Mouse (Mus musculus): ENCODE data around the gene Plxnd1. TPM values are rescaled to one million over a fixed set of nuclear protein-coding genes. Genes with fewer than 3 reads are reported as not detected.
A peak's percentile ranks its signal among the peaks of the same experiment; 100 is the strongest.

Plxnd1 gene
- polyA plus RNA-seq, 1 experiment: 66.1 TPM

DNA sequence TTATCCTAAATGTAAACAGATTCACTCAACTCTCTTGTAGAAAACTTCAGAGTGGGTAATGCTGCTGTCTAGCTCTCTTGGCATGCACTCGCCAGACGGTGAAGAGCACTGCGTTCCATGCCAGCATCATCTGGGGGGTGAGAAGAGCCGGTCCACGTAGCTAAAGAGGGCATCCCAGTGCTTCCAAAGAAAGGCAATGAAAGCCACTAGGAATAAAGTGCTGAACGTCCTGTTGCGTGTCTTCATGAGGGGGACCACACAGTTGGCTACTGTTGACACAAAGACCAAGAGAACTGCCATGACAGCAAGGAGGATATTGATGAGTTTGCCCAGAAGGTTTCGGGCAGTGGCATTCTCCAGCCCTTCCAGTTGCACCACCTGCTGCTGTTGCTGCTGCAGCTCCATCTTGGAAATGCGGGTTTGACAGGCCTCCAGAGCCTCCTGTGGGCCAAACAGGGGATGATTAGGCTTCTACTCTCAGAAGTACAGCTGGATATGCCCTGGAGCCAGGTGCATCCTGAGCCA, 27.2 kb upstream of the Plxnd1 start:
- TF ChIP-seq POLR2A (IDR thresholded peaks at IDR 0.05; ENCODE audit: low read depth, low read length) (no peak), CTCF (IDR thresholded peaks at IDR 0.05; ENCODE audit: extremely low read depth, insufficient read depth, insufficient read length, insufficient replicate concordance) (no peak)
- H3K4me1 ChIP-seq (ENCODE audit: control insufficient read depth, insufficient read depth, insufficient read length): no peaks in the 10 kb centered on the region
- 86% methylated on average over 9 of the region's 9 CpGs for WGBS
- no peaks in the 10 kb centered on the region for H3K27me3 ChIP-seq (ENCODE audit: control insufficient read depth, insufficient read depth, low read length)
- peaks cover 15% of the 10 kb centered on the region for H3K36me3 ChIP-seq (ENCODE audit: control insufficient read depth, insufficient read depth, low read length)
- no peak overlapping the region for H3K27ac ChIP-seq (ENCODE audit: insufficient read depth, low read length)
- DNase-seq (ENCODE audit: low read depth in 1 of 2, low spot score in 2 of 2): no peak
- no peak overlapping the region for H3K4me3 ChIP-seq (ENCODE audit: extremely low read depth, insufficient read depth, insufficient read length)

DNA sequence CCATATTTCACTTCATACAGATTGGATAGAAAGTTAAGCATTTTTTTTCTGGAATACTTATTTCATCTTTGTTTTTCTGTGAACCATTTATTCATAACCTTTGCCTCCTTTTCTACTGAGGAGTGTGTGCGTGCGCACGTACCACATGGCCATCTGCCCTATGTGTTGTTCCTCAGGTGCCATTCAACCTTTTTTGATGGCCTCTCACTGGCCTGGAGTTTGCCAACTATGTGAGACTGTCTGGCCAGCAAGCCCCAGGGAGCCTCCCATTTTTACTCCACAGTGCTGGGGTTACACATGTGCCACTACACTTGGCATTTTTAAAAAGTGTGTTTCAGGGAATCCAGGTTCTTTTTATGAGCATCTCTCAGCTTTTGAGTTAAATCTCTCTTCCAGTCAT, 21.1 kb upstream of the Plxnd1 start:
- Histone ChIP-seq H3K36me3 (ENCODE audit: control insufficient read depth, insufficient read depth, low read length) (peaks cover 2% of the 10 kb centered on the region; the same call in 1 of the 2 replicates), H3K4me3 (ENCODE audit: extremely low read depth, insufficient read depth, insufficient read length) (no peak overlapping the region), H3K27me3 (ENCODE audit: control insufficient read depth, insufficient read depth, low read length) (no peaks in the 10 kb centered on the region), H3K4me1 (ENCODE audit: control insufficient read depth, insufficient read depth, insufficient read length) (no peaks in the 10 kb centered on the region; the same call in 1 of the 2 replicates), H3K27ac (ENCODE audit: insufficient read depth, low read length) (no peak overlapping the region)
- 98% methylated on average over 3 of the region's 3 CpGs for WGBS
- no peak for DNase-seq (ENCODE audit: low read depth in 1 of 2, low spot score in 2 of 2)
- TF ChIP-seq CTCF (IDR thresholded peaks at IDR 0.05; ENCODE audit: extremely low read depth, insufficient read depth, insufficient read length, insufficient replicate concordance) (no peak), POLR2A (IDR thresholded peaks at IDR 0.05; ENCODE audit: low read depth, low read length) (no peak)

DNA sequence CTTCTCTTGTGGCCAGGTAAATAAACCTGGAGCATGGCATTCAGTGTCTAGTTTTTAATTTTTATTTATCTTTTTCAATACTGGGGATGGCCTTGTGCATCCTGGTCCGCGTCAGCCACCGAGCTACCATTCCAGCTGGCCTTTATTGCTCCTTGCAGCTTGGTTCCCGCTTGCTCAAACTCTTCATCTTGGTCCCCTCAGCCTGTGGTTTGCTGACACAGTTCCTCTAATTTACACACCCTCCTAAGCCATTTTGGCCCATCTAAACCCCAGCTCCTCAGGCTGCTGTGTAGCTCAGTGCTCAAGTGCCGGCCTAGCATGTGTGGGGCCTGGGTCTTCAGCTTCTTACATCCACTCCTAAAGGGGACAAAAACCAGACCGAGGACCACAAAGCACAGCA, 19.3 kb upstream of the Plxnd1 start:
- H3K27ac ChIP-seq (ENCODE audit: insufficient read depth, low read length): peak overlapping the region; percentile 52

DNA sequence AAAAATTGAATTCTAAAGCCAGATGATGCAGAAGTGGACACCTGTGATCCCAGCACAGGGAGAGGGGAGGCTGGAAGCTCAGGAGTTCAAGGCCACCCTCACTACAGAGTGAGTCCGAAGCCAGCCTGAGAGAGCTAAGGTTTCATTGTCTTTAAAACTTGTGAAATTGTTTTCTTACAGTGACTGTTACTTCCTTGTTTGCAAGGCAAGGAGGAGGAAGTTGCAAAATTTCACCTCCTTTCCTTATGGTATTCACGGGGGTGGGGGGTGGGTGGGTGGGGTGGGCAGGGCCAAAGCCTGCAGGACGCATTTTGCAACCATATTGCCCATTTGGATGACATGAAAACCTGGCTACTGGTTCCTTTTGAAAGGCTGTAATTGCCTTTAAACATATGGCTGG, 18.9 kb upstream of the Plxnd1 start:
- no peak for DNase-seq (ENCODE audit: low read depth in 1 of 2, low spot score in 2 of 2)
- 38% methylated on average over 3 of the region's 3 CpGs for WGBS
- TF ChIP-seq POLR2A (IDR thresholded peaks at IDR 0.05; ENCODE audit: low read depth, low read length): no peak
- no peak for TF ChIP-seq CTCF (IDR thresholded peaks at IDR 0.05; ENCODE audit: extremely low read depth, insufficient read depth, insufficient read length, insufficient replicate concordance)
- H3K4me3 ChIP-seq (ENCODE audit: extremely low read depth, insufficient read depth, insufficient read length): no peak overlapping the region
- H3K36me3 ChIP-seq (ENCODE audit: control insufficient read depth, insufficient read depth, low read length): no peaks in the 10 kb centered on the region
- H3K27ac ChIP-seq (ENCODE audit: insufficient read depth, low read length): peak overlapping the region; percentile 40; the same call in 1 of the 2 replicates
- H3K27me3 ChIP-seq (ENCODE audit: control insufficient read depth, insufficient read depth, low read length): no peaks in the 10 kb centered on the region
- no peaks in the 10 kb centered on the region; the same call in 1 of the 2 replicates for H3K4me1 ChIP-seq (ENCODE audit: control insufficient read depth, insufficient read depth, insufficient read length)

More for the DNA sequence above, 19.3 kb upstream of the Plxnd1 start:
- TF ChIP-seq CTCF (IDR thresholded peaks at IDR 0.05; ENCODE audit: extremely low read depth, insufficient read depth, insufficient read length, insufficient replicate concordance) (no peak), POLR2A (IDR thresholded peaks at IDR 0.05; ENCODE audit: low read depth, low read length) (no peak)
- 87% methylated on average over 6 of the region's 6 CpGs for WGBS
- Histone ChIP-seq H3K36me3 (ENCODE audit: control insufficient read depth, insufficient read depth, low read length) (no peaks in the 10 kb centered on the region), H3K4me1 (ENCODE audit: control insufficient read depth, insufficient read depth, insufficient read length) (no peaks in the 10 kb centered on the region; the same call in 1 of the 2 replicates), H3K27me3 (ENCODE audit: control insufficient read depth, insufficient read depth, low read length) (no peaks in the 10 kb centered on the region), H3K4me3 (ENCODE audit: extremely low read depth, insufficient read depth, insufficient read length) (no peak overlapping the region)
- no peak for DNase-seq (ENCODE audit: low read depth in 1 of 2, low spot score in 2 of 2)

DNA sequence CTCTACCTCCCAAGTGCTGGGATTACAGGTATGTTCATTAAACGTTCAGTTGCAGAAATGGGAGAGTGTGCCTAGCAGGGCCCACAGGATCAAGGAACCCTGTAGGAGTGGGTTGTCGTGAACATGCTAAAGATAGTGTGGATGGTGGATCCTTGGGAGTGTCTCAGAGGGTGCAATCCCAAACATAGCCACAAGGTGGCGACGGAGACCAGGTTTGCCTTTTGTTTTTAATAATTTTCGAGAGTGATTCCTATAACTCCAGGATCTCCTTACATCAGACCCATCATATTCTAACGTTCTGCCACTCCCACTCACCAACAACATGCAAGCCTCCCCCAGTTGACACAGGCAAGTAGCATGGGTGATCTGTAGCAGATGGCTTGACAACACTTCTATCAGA, 15.7 kb upstream of the Plxnd1 start:
- no peaks in the 10 kb centered on the region; the same call in 1 of the 2 replicates for H3K4me1 ChIP-seq (ENCODE audit: control insufficient read depth, insufficient read depth, insufficient read length)
- H3K36me3 ChIP-seq (ENCODE audit: control insufficient read depth, insufficient read depth, low read length): no peaks in the 10 kb centered on the region
- H3K27me3 ChIP-seq (ENCODE audit: control insufficient read depth, insufficient read depth, low read length): no peaks in the 10 kb centered on the region
- peak; percentile 71; the same call in 1 of the 2 replicates for TF ChIP-seq CTCF (IDR thresholded peaks at IDR 0.05; ENCODE audit: extremely low read depth, insufficient read depth, insufficient read length, insufficient replicate concordance)
- TF ChIP-seq POLR2A (IDR thresholded peaks at IDR 0.05; ENCODE audit: low read depth, low read length): no peak
- no peak overlapping the region for H3K4me3 ChIP-seq (ENCODE audit: extremely low read depth, insufficient read depth, insufficient read length)
- H3K27ac ChIP-seq (ENCODE audit: insufficient read depth, low read length): no peak overlapping the region
- WGBS: 2% methylated on average over 6 of the region's 6 CpGs
- DNase-seq (ENCODE audit: low read depth in 1 of 2, low spot score in 2 of 2): peak in 1 of 2 experiments; percentile 57

DNA sequence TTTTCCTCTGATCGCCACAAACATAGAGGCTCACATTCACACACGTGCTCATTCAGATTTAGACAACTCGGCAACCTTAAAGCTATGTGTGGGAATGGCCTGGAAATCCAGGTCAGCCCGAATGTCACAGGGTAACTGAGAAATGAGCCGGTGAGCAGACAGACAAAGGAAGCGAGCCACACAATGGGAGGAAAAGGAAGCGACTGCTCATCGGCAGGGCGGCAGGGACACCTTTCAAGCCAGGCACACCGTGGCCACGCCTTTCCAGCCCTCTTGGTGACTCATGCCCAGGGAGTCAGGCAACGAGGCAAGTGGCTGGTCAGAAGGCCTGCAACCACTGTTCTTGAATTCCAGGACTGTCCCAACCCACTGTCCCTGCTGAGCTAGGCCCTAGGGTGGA, 14.6 kb upstream of the Plxnd1 start:
- 75% methylated on average over 12 of the region's 12 CpGs for WGBS
- H3K27me3 ChIP-seq (ENCODE audit: control insufficient read depth, insufficient read depth, low read length): no peaks in the 10 kb centered on the region
- no peaks in the 10 kb centered on the region for H3K36me3 ChIP-seq (ENCODE audit: control insufficient read depth, insufficient read depth, low read length)
- H3K4me3 ChIP-seq (ENCODE audit: extremely low read depth, insufficient read depth, insufficient read length): no peak overlapping the region
- no peaks in the 10 kb centered on the region; the same call in 1 of the 2 replicates for H3K4me1 ChIP-seq (ENCODE audit: control insufficient read depth, insufficient read depth, insufficient read length)
- no peak for DNase-seq (ENCODE audit: low read depth in 1 of 2, low spot score in 2 of 2)
- no peak overlapping the region for H3K27ac ChIP-seq (ENCODE audit: insufficient read depth, low read length)
- TF ChIP-seq POLR2A (IDR thresholded peaks at IDR 0.05; ENCODE audit: low read depth, low read length) (no peak), CTCF (IDR thresholded peaks at IDR 0.05; ENCODE audit: extremely low read depth, insufficient read depth, insufficient read length, insufficient replicate concordance) (no peak)

DNA sequence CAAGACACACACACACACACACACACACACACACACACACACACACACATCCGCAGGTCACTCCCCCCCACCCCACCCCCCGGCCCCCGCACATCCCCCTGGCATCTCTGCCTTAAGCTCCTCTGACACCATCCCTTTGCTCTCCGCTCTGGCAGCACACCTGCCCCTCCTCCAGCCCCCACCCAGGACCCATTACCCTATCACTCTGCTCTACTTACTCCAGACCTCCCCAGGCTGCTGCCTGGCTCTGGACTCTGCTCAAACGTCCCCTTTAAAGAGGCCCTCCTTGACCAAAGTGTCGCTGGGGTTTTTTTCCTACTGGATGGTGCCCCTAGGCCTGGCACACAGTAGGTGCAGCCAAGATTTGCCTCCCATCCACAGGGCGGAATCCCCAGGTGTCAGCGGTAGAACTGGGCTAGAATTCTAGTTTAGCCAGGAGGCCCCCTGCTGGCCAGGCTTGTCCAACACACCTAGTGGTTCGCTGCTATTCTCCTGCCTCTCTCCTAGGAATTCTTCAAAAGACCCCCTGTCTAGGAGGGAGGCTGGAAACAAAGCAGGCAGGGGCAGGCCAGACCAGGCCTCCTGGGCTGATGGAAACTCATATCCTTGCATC, 12.9 kb upstream of the Plxnd1 start:
- Histone ChIP-seq H3K27me3 (ENCODE audit: control insufficient read depth, insufficient read depth, low read length) (no peaks in the 10 kb centered on the region), H3K36me3 (ENCODE audit: control insufficient read depth, insufficient read depth, low read length) (no peaks in the 10 kb centered on the region), H3K4me3 (ENCODE audit: extremely low read depth, insufficient read depth, insufficient read length) (no peak overlapping the region), H3K4me1 (ENCODE audit: control insufficient read depth, insufficient read depth, insufficient read length) (peaks cover 8% of the 10 kb centered on the region; the same call in 1 of the 2 replicates), H3K27ac (ENCODE audit: insufficient read depth, low read length) (no peak overlapping the region)
- TF ChIP-seq POLR2A (IDR thresholded peaks at IDR 0.05; ENCODE audit: low read depth, low read length) (no peak), CTCF (IDR thresholded peaks at IDR 0.05; ENCODE audit: extremely low read depth, insufficient read depth, insufficient read length, insufficient replicate concordance) (peak; percentile 65; the same call in 1 of the 2 replicates)
- DNase-seq (ENCODE audit: low read depth in 1 of 2, low spot score in 2 of 2): peak in 1 of 2 experiments; percentile 61
- WGBS: 32% methylated on average over 9 of the region's 9 CpGs
